Mouse (Mus musculus): ENCODE results near the gene Emp3.

DNA sequence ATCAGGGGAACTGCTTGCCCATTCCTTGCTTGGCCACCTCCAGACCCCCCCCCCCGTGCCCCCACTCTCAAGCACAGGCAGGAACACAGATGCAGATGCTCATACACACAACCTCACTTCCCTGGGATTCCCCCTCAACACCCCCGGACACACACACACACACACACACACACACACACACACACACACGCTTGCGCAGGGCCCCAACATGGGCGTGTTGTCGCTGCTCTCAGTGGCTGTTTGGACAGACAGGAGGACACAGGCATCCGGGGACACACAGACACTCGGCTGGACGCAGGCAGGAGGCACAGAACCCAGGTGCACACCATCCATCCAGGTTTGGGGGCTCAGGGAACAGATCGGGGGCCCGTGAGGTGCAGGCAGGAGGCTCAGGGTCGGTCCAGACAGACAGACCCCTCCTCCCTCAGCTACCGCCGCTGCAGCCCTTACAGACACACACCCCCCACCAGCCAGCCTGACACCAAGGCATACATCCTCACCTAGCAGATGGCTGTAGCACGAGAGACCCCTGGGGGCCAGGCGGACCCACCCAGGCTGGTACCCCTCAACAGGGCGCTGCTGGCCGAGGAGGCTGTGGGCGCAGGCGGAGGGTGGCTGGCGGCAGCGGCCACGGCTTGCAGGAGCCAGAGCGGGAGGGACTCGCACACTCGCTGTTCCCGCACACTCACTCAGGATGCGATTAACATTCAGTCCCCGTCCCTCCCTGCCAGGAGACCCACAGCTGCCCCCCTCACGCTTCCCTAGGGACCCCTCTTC is 50.7 kb downstream of the Emp3 start:
- TF ChIP-seq GATA1 (IDR thresholded peaks at IDR 0.05; ENCODE audit: borderline replicate concordance, low read length) (no peak), FLI1 (IDR thresholded peaks at IDR 0.05; ENCODE audit: low read length) (no peak)

All from megakaryocyte, embryonic 14.5 days (primary cell).